Mouse (Mus musculus) right cerebral cortex, adult 2 months (tissue): ENCODE measurements around the gene Fyb.

Experiments used
- DNase-seq, 2 experiments: peaks; one replicate each; pipeline ENCODE4 v3.0.0; 2021 to 2022; ENCODE audit warnings: low spot score in 2 of 2

Gene Fyb

DNA sequence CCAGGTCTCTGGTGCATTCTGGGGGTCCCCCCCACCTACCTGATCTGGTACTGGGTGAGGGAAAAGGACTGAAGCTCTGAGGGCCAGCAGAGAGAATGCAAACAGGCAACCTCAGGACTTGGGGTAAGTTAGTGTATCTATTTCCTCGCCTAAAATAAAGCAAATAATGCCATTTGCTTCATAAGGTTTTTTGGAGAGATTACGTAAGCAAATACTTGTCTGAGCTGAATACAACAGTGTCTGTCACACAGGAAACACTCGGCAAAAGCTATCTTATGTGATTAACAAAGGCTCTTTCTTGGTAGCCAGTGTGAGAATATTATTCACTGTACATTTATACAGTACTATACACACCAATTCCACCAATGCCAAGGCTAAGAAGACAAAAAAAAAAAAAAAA lies 76.0 kb downstream of the Fyb start:
- DNase-seq: no peak

GRCm38 (mm10) chr15:6600314-6600713 lies 77.7 kb downstream of the Fyb start:
- no peak for DNase-seq

DNA sequence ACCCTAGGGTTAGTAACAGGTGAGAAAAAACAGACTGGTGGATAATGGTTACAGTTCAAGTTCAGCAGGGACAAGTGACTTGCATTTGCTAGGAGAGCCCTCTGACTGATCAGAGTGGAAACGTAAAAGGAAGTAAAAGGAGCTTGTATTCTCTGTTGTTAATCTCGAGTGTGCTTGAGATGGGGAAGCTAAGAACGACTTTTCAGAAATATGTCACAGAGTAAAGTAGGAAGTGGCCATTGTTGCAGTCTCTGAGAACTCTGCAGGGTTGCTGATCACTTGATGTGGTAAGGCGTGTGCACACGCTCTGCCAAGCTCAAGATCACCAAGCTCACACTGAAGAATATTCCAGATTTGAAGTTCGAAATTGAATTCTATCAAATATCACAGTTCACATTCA lies 78.7 kb downstream of the Fyb start:
- no peak for DNase-seq

GRCm38 (mm10) chr15:6602003-6602402 lies 79.3 kb downstream of the Fyb start:
- no peak for DNase-seq

- DNase-seq: no peak
These were observed 88.0 kb downstream of the Fyb start for GRCm38 (mm10) chr15:6610703-6611102.

GRCm38 (mm10) chr15:6612835-6613234 lies 90.2 kb downstream of the Fyb start:
- DNase-seq: no peak

GRCm38 (mm10) chr15:6616382-6617149 lies 93.9 kb downstream of the Fyb start:
- DNase-seq: no peak

- no peak for DNase-seq
These were observed 97.1 kb downstream of the Fyb start for GRCm38 (mm10) chr15:6619558-6620316.

DNA sequence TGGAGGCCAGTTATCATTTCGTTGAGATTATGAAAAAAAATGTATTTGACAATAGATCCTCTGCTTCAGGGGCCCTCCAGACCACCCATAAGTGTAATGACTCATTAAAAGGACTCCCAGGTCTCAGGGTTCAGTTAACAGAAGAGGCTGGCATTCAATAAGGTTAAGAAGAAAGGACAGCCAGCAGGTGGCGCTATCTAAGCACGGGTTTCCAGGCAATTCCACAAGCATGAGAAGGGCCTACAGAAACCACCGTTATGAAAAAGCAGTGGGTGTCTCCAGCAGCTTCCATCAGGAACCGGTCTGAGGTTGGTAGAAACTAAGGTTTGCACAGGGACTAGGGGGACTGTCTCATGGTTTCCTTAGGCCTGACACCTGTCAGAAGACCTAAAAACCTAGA lies 99.9 kb downstream of the Fyb start:
- DNase-seq: peak; percentile 84 to 85

GRCm38 (mm10) chr15:6623529-6624228 lies 101.0 kb downstream of the Fyb start:
- DNase-seq: no peak

GRCm38 (mm10) chr15:6624365-6625182 lies 101.9 kb downstream of the Fyb start:
- DNase-seq: peak; percentile 29 to 37

GRCm38 (mm10) chr15:6625607-6626033 lies 103.0 kb downstream of the Fyb start:
- DNase-seq: peak; percentile 61 to 73

GRCm38 (mm10) chr15:6626123-6626522 lies 103.5 kb downstream of the Fyb start:
- no peak for DNase-seq

GRCm38 (mm10) chr15:6628431-6629077 lies 105.9 kb downstream of the Fyb start:
- DNase-seq: no peak

GRCm38 (mm10) chr15:6629174-6629573 lies 106.5 kb downstream of the Fyb start:
- DNase-seq: no peak

GRCm38 (mm10) chr15:6635405-6635804 lies 112.8 kb downstream of the Fyb start:
- no peak for DNase-seq

DNA sequence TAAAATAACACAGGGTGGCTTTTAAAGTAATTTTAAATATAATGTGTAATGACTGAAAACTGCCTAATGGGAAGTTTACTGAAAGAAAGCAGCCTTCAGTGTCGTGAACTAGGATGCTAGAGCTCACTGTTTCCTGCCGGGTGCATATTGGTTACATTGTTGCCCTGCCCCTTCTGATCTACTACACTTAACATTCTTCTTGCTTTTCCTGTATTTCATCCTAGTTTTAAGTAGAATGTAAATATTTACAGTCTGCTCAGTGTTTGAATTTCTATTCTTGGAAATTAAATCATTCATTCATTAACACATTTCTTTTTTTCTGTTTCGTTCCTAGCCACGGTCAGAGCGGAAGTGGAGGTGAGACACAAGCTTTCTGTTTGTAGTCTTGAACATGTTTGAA lies 119.6 kb downstream of the Fyb start:
- no peak for DNase-seq

DNA sequence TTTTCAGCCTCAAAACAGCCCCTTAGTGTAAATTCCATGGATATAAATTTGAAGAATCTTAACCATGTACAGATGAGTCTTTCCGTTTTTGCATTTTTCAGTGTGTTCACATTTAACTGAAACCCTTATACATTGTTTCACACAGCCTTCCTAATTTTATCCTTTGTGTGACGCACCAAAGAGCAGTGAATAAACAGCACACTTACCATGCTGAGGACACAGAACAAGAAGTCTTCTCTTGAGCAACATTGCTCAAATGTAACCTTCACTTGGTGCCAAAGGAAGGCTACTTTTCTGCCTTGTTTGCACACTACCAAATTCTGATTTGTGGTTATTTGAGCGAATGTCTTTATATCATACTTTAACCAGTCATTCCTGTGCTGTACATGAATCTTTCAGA lies 122.8 kb downstream of the Fyb start:
- no peak for DNase-seq

DNA sequence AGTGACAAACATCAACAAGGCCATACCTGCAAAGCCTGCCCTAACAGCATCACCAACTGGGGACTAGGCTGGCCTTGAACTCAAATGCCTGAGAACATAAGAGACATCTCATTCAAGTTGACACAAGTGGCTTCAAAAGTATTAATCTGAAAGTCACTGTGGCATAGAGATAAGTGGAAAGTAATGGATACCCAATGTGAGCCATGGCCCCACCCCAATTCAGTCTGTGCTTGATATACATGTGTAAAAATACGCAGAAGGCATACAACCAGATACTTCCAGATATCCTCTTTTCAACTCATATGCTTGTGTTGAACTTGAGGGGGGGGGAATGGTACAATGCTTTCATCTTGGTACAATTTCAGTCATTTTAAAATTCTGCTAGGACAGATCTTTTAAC lies 124.4 kb downstream of the Fyb start:
- DNase-seq: no peak

- no peak for DNase-seq
These were observed 126.2 kb downstream of the Fyb start for GRCm38 (mm10) chr15:6648757-6649403.

DNA sequence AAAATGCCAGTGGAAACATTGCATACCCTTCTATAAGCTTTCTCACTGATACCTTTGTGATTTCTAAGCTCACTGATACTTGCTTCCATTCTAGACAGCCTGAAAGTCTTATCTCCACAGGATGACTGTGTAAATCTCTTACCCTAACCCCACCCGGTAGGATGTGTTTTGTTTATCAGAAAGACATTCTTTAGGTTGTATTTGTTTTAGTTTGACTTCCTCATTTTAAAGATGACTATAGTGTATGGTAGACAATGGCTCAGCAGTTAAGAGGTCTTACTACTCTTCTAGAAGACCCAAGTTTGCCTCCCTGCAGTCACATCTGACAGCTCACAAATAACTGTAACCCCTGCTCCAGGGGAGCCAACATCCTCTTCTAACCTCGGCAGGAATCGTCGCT lies 130.4 kb downstream of the Fyb start:
- DNase-seq: no peak
